Mouse (Mus musculus) ovary, postnatal 36 days (tissue): ENCODE data around the gene Adgrd1.
"Not testable (repeated sequence)": the region's sequence is repeated elsewhere in the genome, so short reads cannot be mapped to it uniquely, and the experiment has no call there.

Experiments
- DNase-seq: peaks from one replicate; pipeline ENCODE4 v3.0.0; 2022; ENCODE audit warnings: low spot score, mixed read lengths

Gene Adgrd1

GRCm38 (mm10) chr5:129093158-129093557 is 3.4 kb upstream of the Adgrd1 start:
- no peak for DNase-seq

- DNase-seq: no peak
These were observed 2.3 kb upstream of the Adgrd1 start for GRCm38 (mm10) chr5:129094236-129094635.

GRCm38 (mm10) chr5:129104043-129104442 is 7.5 kb downstream of the Adgrd1 start:
- DNase-seq: no peak

- DNase-seq: no peak
These were observed 15.2 kb downstream of the Adgrd1 start for GRCm38 (mm10) chr5:129111729-129112128.

- DNase-seq: no peak
These were observed 17.4 kb downstream of the Adgrd1 start for GRCm38 (mm10) chr5:129113741-129114476.

GRCm38 (mm10) chr5:129116299-129116698 is 19.7 kb downstream of the Adgrd1 start:
- DNase-seq: no peak

GRCm38 (mm10) chr5:129117593-129118113 is 21.1 kb downstream of the Adgrd1 start:
- no peak for DNase-seq

- no peak for DNase-seq
These were observed 22.0 kb downstream of the Adgrd1 start for GRCm38 (mm10) chr5:129118523-129118922.

GRCm38 (mm10) chr5:129119146-129119545 is 22.6 kb downstream of the Adgrd1 start:
- no peak for DNase-seq

- no peak for DNase-seq
These were observed 25.2 kb downstream of the Adgrd1 start for GRCm38 (mm10) chr5:129121654-129122285.

GRCm38 (mm10) chr5:129122491-129122890 is 25.9 kb downstream of the Adgrd1 start:
- DNase-seq: no peak

- DNase-seq: no peak
These were observed 27.7 kb downstream of the Adgrd1 start for GRCm38 (mm10) chr5:129124070-129124828.

- not testable (repeated sequence) for DNase-seq
These were observed 31.8 kb downstream of the Adgrd1 start for GRCm38 (mm10) chr5:129128310-129128709.

GRCm38 (mm10) chr5:129130301-129130700 is 33.8 kb downstream of the Adgrd1 start:
- DNase-seq: no peak

- no peak for DNase-seq
These were observed 40.9 kb downstream of the Adgrd1 start for GRCm38 (mm10) chr5:129137405-129137804.

- DNase-seq: no peak
These were observed 42.0 kb downstream of the Adgrd1 start for GRCm38 (mm10) chr5:129138576-129138975.

GRCm38 (mm10) chr5:129142801-129143200 is 46.3 kb downstream of the Adgrd1 start:
- no peak for DNase-seq

GRCm38 (mm10) chr5:129145307-129145935 is 48.9 kb downstream of the Adgrd1 start:
- DNase-seq: no peak

GRCm38 (mm10) chr5:129146892-129147509 is 50.5 kb downstream of the Adgrd1 start:
- no peak for DNase-seq

GRCm38 (mm10) chr5:129148485-129148884 is 51.9 kb downstream of the Adgrd1 start:
- DNase-seq: no peak

GRCm38 (mm10) chr5:129155023-129155901 is 58.7 kb downstream of the Adgrd1 start:
- no peak for DNase-seq
